Mouse (Mus musculus) neural tube, embryonic 11.5 days (tissue): ENCODE measurements at regions not wholly inside any gene's neighbourhood (a gene's known extent, or its start where the extent isn't known, plus 50 kb on each side); places are given as distances from the start of the nearest gene placed in this dataset.
A peak's percentile ranks its signal among the peaks of the same experiment; 100 is the strongest.

ENCODE experiments used
- ATAC-seq: fragments of 200-750 bp; cut with Nextera tagmentation; 2 replicates; pipeline ENCODE4 v1.8.0; 2017; ENCODE audit warnings: moderate number of reproducible peaks, mild to moderate bottlenecking, moderate TSS enrichment, moderate library complexity; ENCODE audit not compliant: insufficient read depth, low FRiP score, low TSS enrichment
- DNase-seq: peaks from one replicate; pipeline ENCODE4 v3.0.0-alpha.2; 2015; ENCODE audit warnings: low spot score
- H3K27ac ChIP-seq: fragments of 300-500 bp; sonication (generic); 2 replicates; pipeline ENCODE4 v1.5.1; 2014; ENCODE audit warnings: low read depth, mild to moderate bottlenecking, low read length
- H3K27me3 ChIP-seq: fragments of 300-500 bp; sonication (generic); 2 replicates; pipeline ENCODE4 v1.6.1; 2014; ENCODE audit warnings: mild to moderate bottlenecking, low read length, mixed read lengths; ENCODE audit not compliant: control insufficient read depth, insufficient read depth
- H3K36me3 ChIP-seq: fragments of 300-500 bp; sonication (generic); 2 replicates; pipeline ENCODE4 v1.6.1; 2014; ENCODE audit warnings: mild to moderate bottlenecking, low read length, moderate library complexity, mixed read lengths; ENCODE audit not compliant: control insufficient read depth, insufficient read depth
- H3K4me1 ChIP-seq: fragments of 300-500 bp; sonication (generic); 2 replicates; pipeline ENCODE4 v1.6.1; 2014; ENCODE audit warnings: low read length, mixed read lengths; ENCODE audit not compliant: control insufficient read depth, insufficient read depth
- H3K4me2 ChIP-seq: fragments of 300-500 bp; sonication (generic); 2 replicates; pipeline ENCODE4 v1.6.1; 2014; ENCODE audit warnings: low read depth, mild to moderate bottlenecking, moderate library complexity
- H3K4me3 ChIP-seq: fragments of 300-500 bp; sonication (generic); 2 replicates; pipeline ENCODE4 v1.5.1; 2014; ENCODE audit warnings: low read depth, low read length
- H3K9ac ChIP-seq: fragments of 300-500 bp; sonication (generic); 2 replicates; pipeline ENCODE4 v1.6.1; 2014; ENCODE audit warnings: mild to moderate bottlenecking, low read length
- H3K9me3 ChIP-seq: fragments of 300-500 bp; sonication (generic); 2 replicates; pipeline ENCODE4 v1.6.1; 2016; ENCODE audit warnings: low read length; ENCODE audit not compliant: control insufficient read depth
- WGBS: fragments of 180-500 bp; shearing (Covaris S2); extraction: QIAGEN DNeasy Blood & Tissue Kit; methylation state at CpG from one replicate; pipeline ENCODE4 v1.1.7; 2014; 5-methylcytosine and 5-hydroxymethylcytosine counted together

DNA sequence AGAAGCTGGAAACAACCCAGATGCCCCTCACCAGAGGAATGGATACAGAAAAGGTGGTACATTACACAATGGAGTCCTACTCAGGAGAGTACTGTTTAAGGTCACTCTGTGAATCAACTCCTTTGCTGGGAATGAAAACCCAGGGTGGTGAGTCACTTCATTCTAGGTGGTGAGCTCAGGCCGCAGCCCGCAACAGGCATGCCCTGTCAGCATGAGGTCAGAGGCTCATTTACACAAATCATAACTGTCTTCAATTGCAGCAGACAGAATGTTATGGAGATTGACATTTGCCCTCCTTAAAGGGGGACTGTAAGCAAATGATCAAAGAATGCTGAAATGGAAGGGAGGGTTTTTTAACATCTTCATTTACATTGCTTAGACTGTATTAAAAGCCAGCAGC lies 405.1 kb downstream of the Gja1 start:
- H3K4me3 ChIP-seq: no peak overlapping the region
- no peak overlapping the region for H3K4me2 ChIP-seq
- H3K9ac ChIP-seq: no peak overlapping the region
- no peaks in the 10 kb centered on the region for H3K9me3 ChIP-seq
- H3K4me1 ChIP-seq: no peaks in the 10 kb centered on the region
- DNase-seq (no peak), ATAC-seq (no peak)
- 74% methylated on average over 2 of the region's 2 CpGs for WGBS
- no peak overlapping the region for H3K27ac ChIP-seq
- H3K27me3 ChIP-seq: no peaks in the 10 kb centered on the region
- no peaks in the 10 kb centered on the region for H3K36me3 ChIP-seq

DNA sequence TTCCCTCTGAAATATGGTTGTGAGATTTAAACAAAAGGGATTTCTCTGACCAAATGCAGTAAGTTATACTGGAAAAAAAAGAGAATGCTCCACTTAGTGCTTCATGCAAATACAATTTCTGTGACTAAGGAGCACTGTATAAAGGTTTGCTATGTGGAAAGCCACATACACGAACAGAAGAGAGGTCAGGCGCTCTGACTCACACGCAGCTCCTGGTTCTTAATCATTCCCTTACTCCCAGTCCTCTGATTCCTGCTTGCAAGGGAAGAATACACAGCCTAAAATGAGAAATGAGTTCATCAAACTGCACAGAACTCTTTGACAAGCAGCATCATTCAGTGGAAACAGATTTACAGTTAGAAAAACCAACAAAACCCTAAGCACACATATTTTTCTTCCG lies 406.8 kb downstream of the Gja1 start:
- no peak overlapping the region for H3K4me2 ChIP-seq
- H3K9ac ChIP-seq: no peak overlapping the region
- H3K27ac ChIP-seq: no peak overlapping the region
- H3K4me1 ChIP-seq: no peaks in the 10 kb centered on the region
- WGBS: 75% methylated on average over 4 of the region's 4 CpGs
- H3K27me3 ChIP-seq: no peaks in the 10 kb centered on the region
- no peak for ATAC-seq
- H3K4me3 ChIP-seq: no peak overlapping the region
- DNase-seq: no peak
- no peaks in the 10 kb centered on the region for H3K36me3 ChIP-seq
- no peaks in the 10 kb centered on the region for H3K9me3 ChIP-seq

DNA sequence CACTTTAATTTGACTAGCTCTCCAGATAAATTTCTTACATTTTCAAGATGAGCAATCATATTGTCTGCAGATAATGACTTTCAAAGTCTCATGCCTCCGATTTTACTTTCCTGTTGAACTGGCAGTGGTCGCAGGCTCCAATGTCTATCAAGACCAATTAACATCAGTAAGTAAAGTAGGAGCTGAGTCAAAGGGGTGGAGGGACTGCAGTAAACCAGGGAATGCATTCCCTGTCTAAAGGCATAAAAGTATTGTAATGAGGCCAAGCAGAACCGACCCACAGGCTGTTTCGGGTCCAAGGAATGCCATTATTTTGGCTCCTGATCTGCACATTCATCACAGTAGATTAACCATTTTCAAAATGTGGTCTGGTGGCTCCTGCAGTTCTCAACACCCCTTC lies 411.0 kb downstream of the Gja1 start:
- Histone ChIP-seq H3K4me3 (no peak overlapping the region), H3K27me3 (no peaks in the 10 kb centered on the region), H3K9me3 (no peaks in the 10 kb centered on the region), H3K27ac (no peak overlapping the region), H3K36me3 (no peaks in the 10 kb centered on the region), H3K4me2 (no peak overlapping the region), H3K9ac (no peak overlapping the region), H3K4me1 (no peaks in the 10 kb centered on the region)
- WGBS: 74% methylated on average over 4 of the region's 4 CpGs
- no peak for DNase-seq
- ATAC-seq: no peak

DNA sequence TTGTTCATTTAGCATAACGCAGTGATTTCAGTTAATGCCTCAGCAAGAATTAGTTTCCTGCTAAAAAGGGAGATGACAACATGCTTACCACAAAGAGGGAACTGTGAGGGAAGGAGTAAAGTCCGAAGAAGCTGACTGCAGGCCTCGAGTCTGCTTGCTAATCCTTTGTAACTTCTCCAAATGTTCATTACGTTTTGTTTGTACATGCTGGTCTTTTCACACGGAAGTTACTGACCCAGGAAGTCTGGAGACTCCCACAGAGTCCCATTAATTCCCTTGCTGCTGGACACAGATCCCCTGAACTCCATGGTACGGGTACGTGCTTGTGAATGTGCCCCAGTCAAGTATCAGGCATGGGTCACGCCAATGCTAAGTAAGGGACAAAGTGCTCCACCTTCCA lies 415.9 kb downstream of the Gja1 start:
- no peak overlapping the region for H3K4me2 ChIP-seq
- H3K9ac ChIP-seq: no peak overlapping the region
- no peaks in the 10 kb centered on the region for H3K9me3 ChIP-seq
- no peaks in the 10 kb centered on the region for H3K27me3 ChIP-seq
- ATAC-seq (no peak), DNase-seq (no peak)
- no peaks in the 10 kb centered on the region for H3K36me3 ChIP-seq
- H3K4me3 ChIP-seq: no peak overlapping the region
- WGBS: 48% methylated on average over 8 of the region's 8 CpGs
- H3K27ac ChIP-seq: no peak overlapping the region
- H3K4me1 ChIP-seq: no peaks in the 10 kb centered on the region

GRCm38 (mm10) chr10:56795396-56795795 lies 418.3 kb downstream of the Gja1 start:
- Histone ChIP-seq H3K4me1 (no peaks in the 10 kb centered on the region), H3K4me2 (no peak overlapping the region), H3K9me3 (no peaks in the 10 kb centered on the region), H3K4me3 (no peak overlapping the region), H3K9ac (no peak overlapping the region), H3K36me3 (no peaks in the 10 kb centered on the region), H3K27ac (no peak overlapping the region), H3K27me3 (no peaks in the 10 kb centered on the region)
- ATAC-seq (no peak), DNase-seq (peak; percentile 30)
- 19% methylated on average over 3 of the region's 3 CpGs for WGBS

DNA sequence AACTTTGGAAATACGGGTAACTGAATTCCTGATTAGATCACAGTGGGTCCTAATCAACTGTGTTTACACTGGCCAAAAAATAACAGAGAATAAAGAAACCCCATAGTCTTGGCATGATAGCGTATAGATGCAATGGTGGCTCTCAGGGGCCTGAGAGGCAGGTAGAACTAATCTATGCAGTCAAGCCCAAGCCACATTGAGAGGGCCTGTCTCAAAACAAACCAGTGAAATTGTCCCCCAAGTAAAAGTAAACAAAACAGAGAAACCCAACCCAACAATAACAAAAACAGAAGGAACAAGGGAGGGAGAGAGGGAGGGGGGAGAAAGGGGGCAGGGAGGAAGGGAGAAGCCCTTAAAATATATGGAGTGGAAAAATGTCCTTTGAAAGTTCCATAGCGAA lies 422.2 kb downstream of the Gja1 start:
- Histone ChIP-seq H3K27me3 (no peaks in the 10 kb centered on the region), H3K27ac (no peak overlapping the region), H3K4me1 (no peaks in the 10 kb centered on the region), H3K9ac (no peak overlapping the region), H3K4me3 (no peak overlapping the region), H3K9me3 (no peaks in the 10 kb centered on the region), H3K36me3 (no peaks in the 10 kb centered on the region), H3K4me2 (no peak overlapping the region)
- WGBS: 63% methylated on average over 3 of the region's 3 CpGs
- DNase-seq (no peak), ATAC-seq (no peak)

GRCm38 (mm10) chr10:56799745-56800144 lies 422.6 kb downstream of the Gja1 start:
- Histone ChIP-seq H3K36me3 (no peaks in the 10 kb centered on the region), H3K9me3 (no peaks in the 10 kb centered on the region), H3K4me2 (no peak overlapping the region), H3K9ac (no peak overlapping the region), H3K4me3 (no peak overlapping the region), H3K4me1 (no peaks in the 10 kb centered on the region), H3K27ac (no peak overlapping the region), H3K27me3 (no peaks in the 10 kb centered on the region)
- no peak for ATAC-seq
- WGBS: 58% methylated on average over 3 of the region's 3 CpGs
- no peak for DNase-seq

DNA sequence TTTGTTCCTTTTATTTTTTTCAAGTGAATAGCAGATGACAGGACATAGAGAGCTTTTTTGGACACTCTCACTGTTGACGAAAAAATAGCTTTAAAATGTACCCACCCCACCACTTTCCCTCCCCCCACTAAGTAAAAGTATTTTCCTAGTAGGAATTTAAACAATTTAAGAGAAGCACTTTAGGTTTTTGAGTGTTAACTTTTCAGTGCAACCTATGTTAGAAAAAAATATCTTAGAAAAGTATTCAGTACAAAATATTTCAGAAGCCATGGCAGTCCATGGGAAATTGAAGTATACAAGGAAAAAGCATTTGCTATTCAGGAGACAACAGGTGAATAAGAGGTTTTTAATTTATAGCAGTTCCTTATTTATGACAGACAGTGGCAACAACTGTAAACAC lies 431.9 kb downstream of the Gja1 start:
- Histone ChIP-seq H3K4me1 (no peaks in the 10 kb centered on the region), H3K9me3 (no peaks in the 10 kb centered on the region), H3K27ac (no peak overlapping the region), H3K9ac (no peak overlapping the region), H3K36me3 (no peaks in the 10 kb centered on the region), H3K4me2 (no peak overlapping the region), H3K4me3 (no peak overlapping the region), H3K27me3 (no peaks in the 10 kb centered on the region)
- DNase-seq: no peak
- WGBS: 86% methylated on average over 1 of the region's 1 CpGs
- ATAC-seq: no peak

DNA sequence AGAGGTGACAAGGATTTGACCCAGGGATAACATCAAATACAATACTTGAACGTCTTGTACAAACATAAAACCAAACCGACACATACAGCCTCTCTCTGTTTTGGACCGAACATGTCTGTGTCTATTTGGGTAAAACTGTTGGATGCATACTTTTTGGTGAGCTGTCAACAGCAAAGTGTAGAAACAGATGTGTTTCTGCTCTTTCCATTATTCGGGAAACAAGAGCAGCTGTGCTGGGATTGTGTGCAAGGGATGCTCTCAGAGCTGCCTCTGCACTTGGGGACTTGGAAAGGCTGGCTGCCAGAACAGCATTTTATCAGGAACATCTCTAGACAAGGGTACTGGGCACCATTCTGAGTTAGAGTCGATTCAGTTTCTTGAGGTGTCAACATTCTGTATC lies 445.0 kb downstream of the Gja1 start:
- ATAC-seq (no peak), DNase-seq (no peak)
- no peak overlapping the region for H3K4me3 ChIP-seq
- no peak overlapping the region for H3K4me2 ChIP-seq
- H3K36me3 ChIP-seq: no peaks in the 10 kb centered on the region
- H3K9ac ChIP-seq: no peak overlapping the region
- H3K27me3 ChIP-seq: no peaks in the 10 kb centered on the region
- H3K27ac ChIP-seq: no peak overlapping the region
- 53% methylated on average over 5 of the region's 5 CpGs for WGBS
- H3K4me1 ChIP-seq: no peaks in the 10 kb centered on the region
- H3K9me3 ChIP-seq: no peaks in the 10 kb centered on the region
